In the genomic region with DNA sequence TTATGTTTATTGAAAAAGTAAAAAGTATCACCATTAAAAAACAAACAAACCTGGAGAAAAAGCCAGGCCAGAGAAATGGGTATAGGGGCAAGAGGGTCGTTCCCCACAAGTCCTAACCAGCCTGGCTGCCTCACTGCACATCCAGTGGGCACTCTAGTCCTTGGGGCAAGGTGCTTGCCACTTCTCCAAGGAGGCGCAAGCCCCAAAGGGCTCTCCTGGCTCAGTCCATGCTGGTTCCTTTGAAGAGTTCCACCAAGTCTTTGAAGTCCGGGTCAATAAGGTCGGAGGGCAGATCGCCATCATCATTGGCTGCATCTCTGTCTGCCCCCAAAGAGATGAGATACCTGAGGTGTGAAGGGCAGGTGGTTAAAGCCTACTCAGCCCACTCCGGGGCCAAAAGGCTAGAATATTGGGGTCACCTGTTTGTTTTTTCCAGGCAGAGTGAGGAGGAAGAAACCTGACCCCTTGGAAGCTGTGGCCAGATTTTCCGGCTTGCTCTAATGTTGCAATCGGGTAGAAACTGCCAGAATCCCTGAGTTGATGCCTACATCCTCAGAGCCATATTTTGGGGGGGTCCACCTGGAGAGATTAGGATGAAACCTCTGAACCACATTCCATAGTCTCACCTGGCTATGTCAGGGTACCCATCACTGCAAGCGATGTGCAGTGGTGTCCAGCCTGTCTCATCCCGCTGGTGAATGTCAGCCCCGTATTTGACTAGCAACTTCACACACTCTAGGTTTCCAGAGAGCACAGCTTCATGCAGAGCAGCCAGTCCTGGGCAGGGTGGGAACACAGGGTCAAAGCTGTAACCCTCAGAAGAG, we compare ENCODE assay signal across 9 mouse cellular contexts. TPM values are rescaled to one million over a fixed set of nuclear protein-coding genes. Genes with fewer than 3 reads are reported as not detected.
A peak's percentile ranks its signal among the peaks of the same experiment; 100 is the strongest.
DNase-seq lines count a peak whose midpoint lies in the region; ATAC-seq and TF ChIP-seq lines count a peak whose summit lies in the region.
"Had no signal": no experiment of that assay in that cellular context is flagged by ENCODE, and none has a peak within 500 bp of the region (broad histone marks: within the 10 kb centered on the region; RNA-seq: fewer than 3 reads in every experiment).

No protein-coding gene starts in this region.

- no peaks in the 10 kb centered on the region for H3K9me3 ChIP-seq in heart, postnatal 0 days (replicated peaks; ENCODE audit: control insufficient read depth, low read length)
- H3K9me3 ChIP-seq in midbrain, embryonic 10.5 days (replicated peaks) = no peaks in the 10 kb centered on the region

- TF ChIP-seq CTCF in kidney, adult 2 months (conservative IDR thresholded peaks at IDR 0.05; ENCODE audit: insufficient read depth, insufficient read length, low read depth, low read length) = no peak
- TF ChIP-seq CTCF in heart, postnatal 0 days (IDR thresholded peaks at IDR 0.05; ENCODE audit: low read depth) = no peak

- H3K27ac ChIP-seq in kidney, adult 2 months (ENCODE audit: insufficient read depth, low read depth, low read length) = peak overlapping the region; percentile 57
- H3K27ac ChIP-seq in heart, postnatal 0 days (ENCODE audit: low read depth) = peak overlapping the region; percentile 95
- H3K27ac ChIP-seq in midbrain, embryonic 10.5 days (replicated peaks) = peak overlapping the region; percentile 96

- DNase-seq in kidney, adult 2 months = no peak
- DNase-seq in kidney, adult 11 months = no peak
- DNase-seq in NIH3T3 (ENCODE audit: low read depth) = peak; percentile 46
- DNase-seq in heart, postnatal 0 days (ENCODE audit: low spot score) = no peak
- no peak for DNase-seq in midbrain, embryonic 10.5 days (ENCODE audit: low spot score)
- no peak for DNase-seq in frontal cortex, postnatal 14 days (ENCODE audit: low spot score in 2 of 2)
- DNase-seq in layer of hippocampus, postnatal 36 days = no peak

- ATAC-seq in heart, postnatal 0 days (ENCODE audit: insufficient read depth, low read depth) = no peak
- no peak for ATAC-seq in frontal cortex, adult (ENCODE audit: low TSS enrichment)

- H3K4me1 ChIP-seq in kidney, adult 2 months (ENCODE audit: control insufficient read depth, insufficient read depth, low read length) = peaks cover 19% of the 10 kb centered on the region
- H3K4me1 ChIP-seq in heart, postnatal 0 days (ENCODE audit: control insufficient read depth, insufficient read depth) = peaks cover 22% of the 10 kb centered on the region
- H3K4me1 ChIP-seq in midbrain, embryonic 10.5 days = peaks cover 35% of the 10 kb centered on the region

- no peak for TF ChIP-seq POLR2A in kidney, adult 2 months (IDR thresholded peaks at IDR 0.05; ENCODE audit: low read depth, low read length)

- H3K9ac ChIP-seq in heart, postnatal 0 days (replicated peaks; ENCODE audit: low read depth, low read length) = peak overlapping the region; percentile 97

- peak overlapping the region; percentile 51 for H3K4me3 ChIP-seq in kidney, adult 2 months (ENCODE audit: insufficient read depth, low read depth, low read length)
- peak overlapping the region; percentile 94 for H3K4me3 ChIP-seq in heart, postnatal 0 days (ENCODE audit: low read depth, low read length)
- H3K4me3 ChIP-seq in midbrain, embryonic 10.5 days = peak overlapping the region; percentile 100

- H3K27me3 ChIP-seq in kidney, adult 2 months (replicated peaks; ENCODE audit: control insufficient read depth, insufficient read depth, low read length) = no peaks in the 10 kb centered on the region
- H3K27me3 ChIP-seq in heart, postnatal 0 days (ENCODE audit: control insufficient read depth, insufficient read depth, low read length) = no peaks in the 10 kb centered on the region
- no peaks in the 10 kb centered on the region for H3K27me3 ChIP-seq in midbrain, embryonic 10.5 days (ENCODE audit: low read depth, poor library complexity, severe bottlenecking)

- no peak for TF ChIP-seq EP300 in heart, postnatal 0 days (IDR thresholded peaks at IDR 0.05; ENCODE audit: low read depth)

- no peaks in the 10 kb centered on the region for H3K36me3 ChIP-seq in kidney, adult 2 months (ENCODE audit: control insufficient read depth, insufficient read depth, low read length)
- H3K36me3 ChIP-seq in heart, postnatal 0 days (replicated peaks; ENCODE audit: control insufficient read depth, insufficient read depth, low read length) = no peaks in the 10 kb centered on the region
- H3K36me3 ChIP-seq in midbrain, embryonic 10.5 days = peaks cover 22% of the 10 kb centered on the region

- H3K4me2 ChIP-seq in heart, postnatal 0 days (ENCODE audit: low read depth, low read length) = peak overlapping the region; percentile 92

- WGBS in kidney, adult 2 months = 43% methylated on average over 11 of the region's 11 CpGs
- WGBS in heart, postnatal 0 days = 70% methylated on average over 11 of the region's 11 CpGs
- 81% methylated on average over 11 of the region's 11 CpGs for WGBS in midbrain, embryonic 10.5 days

RNA-seq across cellular contexts. Expression of a gene that starts 0.7 kb away (rescaled TPM):
- 129 and 131 TPM in 2 replicates for polyA plus RNA-seq in kidney, adult 2 months (2012; rRNA removed)
- 66.9 and 93.5 TPM in 2 replicates for total RNA-seq in heart, postnatal 0 days (2014; rRNA removed; ENCODE audit: low replicate concordance)
- 136 and 138 TPM in 2 replicates for polyA plus RNA-seq in heart, postnatal 0 days (2015; fragmentation: Nextera tagmentation; extraction: Ambion mirVana)
- polyA plus RNA-seq in midbrain, embryonic 10.5 days (2016; fragmentation: Nextera tagmentation; extraction: Ambion mirVana) = 226 and 238 TPM in 2 replicates
- 10 to 100 TPM; 71.3 to 71.6 TPM for total RNA-seq in layer of hippocampus, postnatal 36 days (2021)

RNA-seq across cellular contexts. Expression of a gene that starts 0.7 kb away (rescaled TPM):
- 9.5 TPM in 1 of 2 replicates, not detected in the other for polyA plus RNA-seq in kidney, adult 2 months (2012; rRNA removed)
- not detected in 2 replicates for total RNA-seq in heart, postnatal 0 days (2014; rRNA removed; ENCODE audit: low replicate concordance)
- 0.20 TPM in 1 of 2 replicates, not detected in the other for polyA plus RNA-seq in heart, postnatal 0 days (2015; fragmentation: Nextera tagmentation; extraction: Ambion mirVana)
- polyA plus RNA-seq in midbrain, embryonic 10.5 days (2016; fragmentation: Nextera tagmentation; extraction: Ambion mirVana) = not detected in 2 replicates
- total RNA-seq in layer of hippocampus, postnatal 36 days (2021) = not detected
- total RNA-seq: neutrophil, adult 5-6 weeks had no signal

RNA-seq across cellular contexts. Expression of a gene that starts 19.7 kb away (rescaled TPM):
- 52.8 and 77.3 TPM in 2 replicates for polyA plus RNA-seq in kidney, adult 2 months (2012; rRNA removed)
- 0.23 and 1.9 TPM in 2 replicates for total RNA-seq in heart, postnatal 0 days (2014; rRNA removed; ENCODE audit: low replicate concordance)
- 0.81 and 1.3 TPM in 2 replicates for polyA plus RNA-seq in heart, postnatal 0 days (2015; fragmentation: Nextera tagmentation; extraction: Ambion mirVana)
- 0.26 and 0.27 TPM in 2 replicates for polyA plus RNA-seq in midbrain, embryonic 10.5 days (2016; fragmentation: Nextera tagmentation; extraction: Ambion mirVana)
- under 1 TPM; 0.15 to 0.18 TPM for total RNA-seq in layer of hippocampus, postnatal 36 days (2021)

RNA-seq across cellular contexts. Expression of a gene that starts 22.9 kb away (rescaled TPM):
- 323 and 342 TPM in 2 replicates for polyA plus RNA-seq in kidney, adult 2 months (2012; rRNA removed)
- total RNA-seq in heart, postnatal 0 days (2014; rRNA removed; ENCODE audit: low replicate concordance) = 232 and 241 TPM in 2 replicates
- polyA plus RNA-seq in heart, postnatal 0 days (2015; fragmentation: Nextera tagmentation; extraction: Ambion mirVana) = 261 and 268 TPM in 2 replicates
- polyA plus RNA-seq in midbrain, embryonic 10.5 days (2016; fragmentation: Nextera tagmentation; extraction: Ambion mirVana) = 534 and 562 TPM in 2 replicates
- 100 to 1,000 TPM; 118 to 122 TPM for total RNA-seq in layer of hippocampus, postnatal 36 days (2021)

RNA-seq across cellular contexts. Expression of a gene that starts 31.2 kb away (rescaled TPM):
- polyA plus RNA-seq in kidney, adult 2 months (2012; rRNA removed) = 543 and 613 TPM in 2 replicates
- total RNA-seq in heart, postnatal 0 days (2014; rRNA removed; ENCODE audit: low replicate concordance) = 204 and 231 TPM in 2 replicates
- 239 and 245 TPM in 2 replicates for polyA plus RNA-seq in heart, postnatal 0 days (2015; fragmentation: Nextera tagmentation; extraction: Ambion mirVana)
- 743 and 777 TPM in 2 replicates for polyA plus RNA-seq in midbrain, embryonic 10.5 days (2016; fragmentation: Nextera tagmentation; extraction: Ambion mirVana)
- total RNA-seq in layer of hippocampus, postnatal 36 days (2021) = 100 to 1,000 TPM; 266 to 282 TPM

Comparison
In these comparisons a context has a peak if more than half of its experiments do, and no peak if none do; other contexts are left out.
1. RNA of a gene that starts 19.7 kb away (polyA plus RNA-seq): 52.8 to 77.3 TPM in kidney, adult 2 months; 0.81 to 1.3 TPM in heart, postnatal 0 days and 0.26 to 0.27 TPM in midbrain, embryonic 10.5 days; every median in the first group is over 10 times any median in the second.
2. Peak in every context shown above with its lines, with median percentiles within 50 percentile points of each other: H3K27ac ChIP-seq and H3K4me3 ChIP-seq.